Mouse (Mus musculus) retina, postnatal 1 day (tissue): ENCODE measurements around the gene Nrsn2.

Experiments
- DNase-seq: peaks from one replicate; pipeline ENCODE4 v3.0.0-alpha.2; 2012

Gene Nrsn2

DNA sequence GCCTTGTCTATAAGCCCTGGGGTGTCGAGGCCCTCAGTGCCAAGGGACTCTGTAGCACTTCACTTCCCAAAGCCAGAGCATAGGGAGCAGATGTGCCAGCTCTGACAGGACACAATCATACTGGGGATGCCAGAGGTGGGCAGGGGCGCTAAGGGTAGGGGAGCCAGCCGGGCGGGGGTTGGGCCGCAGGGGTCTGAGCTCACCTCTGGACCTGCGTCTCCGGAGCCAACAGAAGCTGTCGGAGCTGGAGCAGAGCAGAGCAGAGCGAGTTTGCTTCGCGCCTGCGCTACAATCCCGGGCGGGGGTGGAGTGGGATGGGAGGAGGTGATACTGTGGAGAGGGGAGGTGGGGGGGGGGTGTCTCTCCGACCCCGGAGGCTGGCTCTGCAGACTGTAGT is at the start of gene Nrsn2:
Gene Nrsn2, minus strand, starts transcription at position 294 of the 397 bp plus-strand sequence.
- peak; percentile 70 for DNase-seq

DNA sequence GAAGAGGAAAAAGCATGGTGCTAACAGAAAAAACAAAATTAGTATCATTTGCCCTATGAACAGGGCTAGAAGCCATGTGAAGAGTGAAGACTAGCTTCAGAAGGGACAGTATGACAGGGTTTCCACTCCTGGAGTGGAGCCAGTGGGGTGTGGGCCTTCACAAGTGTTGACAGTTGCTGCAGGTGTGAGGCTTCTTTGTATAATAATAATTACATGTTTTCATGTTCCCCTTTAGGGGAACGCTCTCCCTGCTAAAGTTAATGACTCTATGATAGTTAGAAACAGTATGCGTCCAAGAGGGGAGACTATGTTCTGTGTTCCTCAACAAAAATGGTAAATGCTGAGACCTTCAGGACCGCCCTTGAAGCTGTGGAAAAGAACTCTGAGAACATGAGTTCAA is 39.3 kb upstream of the Nrsn2 start:
- DNase-seq, result no peak

DNA sequence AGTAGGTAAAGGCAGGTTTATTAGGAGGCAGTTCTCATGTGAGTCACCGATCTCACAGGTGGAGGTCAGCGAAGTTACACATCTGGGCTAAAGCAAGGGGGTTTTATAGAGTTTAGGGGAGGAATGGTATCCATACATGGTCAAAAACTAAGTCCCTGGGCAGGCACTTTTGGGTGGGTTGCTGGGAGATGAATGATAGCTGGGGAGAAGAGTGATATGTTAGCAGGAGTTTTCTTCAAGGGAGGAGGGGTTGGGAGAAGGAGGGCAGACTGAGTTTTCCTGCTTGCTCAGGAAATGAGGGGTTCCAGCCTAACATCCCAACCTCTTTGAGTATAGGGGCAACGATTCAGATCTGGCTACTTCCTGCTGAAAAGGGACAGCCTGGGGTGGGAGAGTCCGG is 38.8 kb upstream of the Nrsn2 start, which contains the start of gene 6820408C15Rik:
Gene 6820408C15Rik, plus strand, starts transcription at position 301 of the 400 bp plus-strand sequence.
- DNase-seq, result no peak

DNA sequence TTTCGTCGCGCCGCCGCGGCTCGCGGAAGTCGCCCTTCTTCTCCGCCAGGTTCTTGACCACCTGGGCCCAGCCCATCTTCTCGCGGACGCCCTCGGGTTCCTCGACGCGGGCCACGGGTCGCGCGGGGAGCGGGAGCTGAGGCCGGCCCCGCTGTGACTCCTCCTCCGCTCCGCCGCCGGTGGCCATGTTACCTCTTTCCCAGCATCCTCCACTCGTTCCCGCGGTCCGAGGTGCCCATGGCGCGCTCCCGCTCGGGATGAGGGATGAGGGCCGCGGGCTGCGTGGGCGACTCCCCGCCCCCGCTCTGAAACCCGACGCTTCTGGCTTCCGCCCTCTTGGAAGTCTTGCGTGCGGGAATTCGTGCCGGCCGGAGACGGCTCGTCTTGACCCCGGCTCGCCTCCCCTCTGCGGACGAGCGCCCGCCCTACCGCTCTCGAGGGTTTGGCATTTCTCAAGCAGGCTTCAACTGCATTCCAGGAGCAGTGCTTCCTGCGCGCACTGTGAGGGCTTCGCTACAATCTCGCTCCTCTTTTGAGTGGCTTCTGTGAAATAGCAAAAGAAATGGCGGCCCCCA is 38.2 kb upstream of the Nrsn2 start, which contains the start of gene Zcchc3:
Gene Zcchc3, minus strand, starts transcription at position 437 of the 575 bp plus-strand sequence.
- peak; percentile 95 for DNase-seq

DNA sequence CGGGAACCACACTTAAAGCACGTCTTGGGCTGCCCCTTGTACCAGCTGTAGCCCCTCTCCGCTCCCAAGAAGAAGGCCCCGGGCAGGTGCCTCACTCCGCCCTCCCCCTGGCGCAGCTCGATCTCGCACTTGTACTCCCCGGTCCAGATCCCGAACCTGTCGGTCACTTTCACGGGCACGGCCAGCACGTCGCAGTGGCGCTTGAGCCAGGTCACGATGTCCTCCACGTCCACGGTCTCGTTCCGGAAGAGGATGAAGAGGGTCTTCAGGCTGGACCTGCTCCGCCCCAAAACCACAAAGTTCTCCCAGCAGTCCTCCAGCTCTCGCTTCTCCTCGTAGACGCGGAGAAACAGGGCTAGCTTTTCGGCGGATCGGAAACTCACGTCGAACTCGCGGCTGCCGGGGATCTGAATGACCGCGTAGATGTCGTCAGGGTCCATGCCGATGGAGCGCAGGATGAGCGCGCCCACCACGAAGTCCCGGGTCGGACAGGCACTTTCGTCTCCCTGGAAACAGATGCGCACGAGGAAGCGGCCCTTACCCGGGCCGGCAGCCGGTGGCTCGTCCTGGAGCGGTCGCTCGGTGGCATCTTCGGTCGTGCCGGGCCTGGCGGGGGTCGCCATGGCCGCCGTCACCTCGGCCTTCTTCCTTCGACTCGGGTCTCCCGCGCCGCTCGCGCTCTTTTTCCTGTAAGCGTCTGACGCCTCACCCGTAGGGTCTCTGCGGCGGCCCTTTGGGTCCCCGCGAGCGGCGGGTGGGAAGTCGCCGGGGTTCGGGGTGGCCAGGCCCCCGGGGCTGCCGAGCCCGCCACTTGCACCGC is 37.5 kb upstream of the Nrsn2 start:
- peak; percentile 59 for DNase-seq

DNA sequence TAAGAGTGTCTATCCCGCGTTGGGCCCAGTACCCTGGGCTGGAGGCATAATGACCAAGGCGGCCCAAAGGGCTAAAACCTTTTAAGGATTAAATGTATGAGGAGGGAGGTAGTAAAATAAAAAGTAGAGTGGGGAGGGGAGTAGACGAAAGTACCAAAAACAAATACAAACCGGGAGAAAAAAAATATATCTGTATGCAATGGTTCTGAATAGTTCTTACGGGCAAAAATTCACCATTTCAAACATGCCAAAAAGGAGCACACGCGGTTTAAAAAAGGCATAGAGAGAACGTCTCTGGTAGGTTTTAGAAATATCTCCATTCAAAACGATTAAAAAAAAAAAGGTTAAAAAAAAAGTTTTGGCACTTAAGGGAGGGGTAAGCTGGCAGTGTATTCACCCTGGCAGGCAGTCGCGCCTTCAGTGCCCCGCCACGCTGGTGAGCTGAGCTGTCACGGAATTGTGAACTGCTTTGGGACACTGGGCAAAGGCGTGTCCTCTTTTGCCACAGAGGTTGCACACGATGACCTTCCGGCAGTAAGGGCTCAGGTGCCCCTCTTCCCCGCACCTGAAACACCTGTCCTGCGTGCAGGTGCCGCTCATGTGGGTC is 36.8 kb upstream of the Nrsn2 start:
- no peak for DNase-seq

DNA sequence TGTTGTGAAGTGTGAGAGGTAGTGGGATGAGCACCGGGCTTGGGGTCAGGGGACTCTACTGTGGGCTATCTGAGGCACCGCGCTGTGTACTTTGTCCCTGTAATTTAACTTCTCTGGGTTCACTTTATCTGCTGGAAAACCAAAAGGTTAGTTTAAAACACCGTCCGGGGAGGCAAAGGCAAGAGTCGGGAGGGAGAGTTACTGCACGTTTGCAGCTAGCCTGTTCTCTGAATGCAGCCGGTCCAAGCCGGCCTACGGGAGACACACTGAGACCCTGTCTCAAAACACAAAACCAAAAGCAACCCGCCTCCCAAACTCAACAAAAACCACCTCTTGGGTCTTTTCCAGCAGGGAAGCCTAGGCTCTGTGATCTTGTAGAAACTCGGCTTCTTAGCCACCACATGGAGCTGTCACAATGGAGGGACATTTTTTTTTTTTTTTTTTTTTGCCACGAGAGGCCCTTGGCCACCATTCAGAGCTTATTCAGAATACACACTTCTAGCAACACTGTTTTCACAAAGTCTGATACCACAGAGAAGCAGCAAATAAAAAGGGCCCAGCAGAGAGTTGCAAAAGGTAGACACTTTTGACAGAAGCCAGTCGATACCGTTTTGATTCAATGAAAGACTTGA is 36.2 kb upstream of the Nrsn2 start:
- no peak for DNase-seq

DNA sequence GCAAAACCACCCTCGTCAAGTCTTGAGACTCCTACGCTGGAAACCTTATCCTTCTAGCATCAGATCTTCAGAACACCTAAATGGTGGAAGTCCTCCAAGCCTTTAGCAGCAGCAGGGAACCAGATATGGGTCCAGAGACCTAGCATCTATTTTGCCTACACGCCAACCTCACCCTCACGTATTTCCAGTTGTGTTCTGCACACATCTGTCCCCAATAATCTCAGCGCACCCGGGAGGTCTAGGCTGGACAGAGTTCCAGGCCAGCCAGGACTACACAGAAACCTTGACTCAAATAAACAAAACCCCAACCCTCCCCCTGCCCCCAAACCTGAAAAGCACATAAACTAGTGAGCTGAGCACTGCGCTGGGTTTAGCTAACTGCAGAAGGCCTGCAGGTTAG is 35.0 kb upstream of the Nrsn2 start:
- no peak for DNase-seq

DNA sequence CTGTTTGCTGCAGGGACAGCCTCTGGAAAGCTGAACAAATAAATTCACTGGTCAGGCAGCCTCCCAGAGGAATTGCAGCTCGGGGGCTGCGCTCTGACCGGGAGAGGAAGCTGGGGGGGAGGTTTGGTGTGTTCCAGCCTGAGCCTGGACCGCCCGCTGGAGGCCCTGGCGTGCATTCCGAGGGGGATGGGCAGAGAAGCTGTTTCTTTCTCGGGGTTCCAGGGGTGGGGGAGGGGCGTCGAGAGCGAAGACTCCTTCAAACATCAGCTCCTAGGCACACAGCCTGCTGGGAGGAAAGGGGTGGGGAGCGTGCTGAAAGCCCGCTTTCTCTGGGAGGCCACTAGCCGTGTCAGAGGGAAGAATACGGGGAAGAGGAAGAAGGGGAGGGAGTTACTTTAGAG is 34.5 kb upstream of the Nrsn2 start:
- DNase-seq, result peak; percentile 88

DNA sequence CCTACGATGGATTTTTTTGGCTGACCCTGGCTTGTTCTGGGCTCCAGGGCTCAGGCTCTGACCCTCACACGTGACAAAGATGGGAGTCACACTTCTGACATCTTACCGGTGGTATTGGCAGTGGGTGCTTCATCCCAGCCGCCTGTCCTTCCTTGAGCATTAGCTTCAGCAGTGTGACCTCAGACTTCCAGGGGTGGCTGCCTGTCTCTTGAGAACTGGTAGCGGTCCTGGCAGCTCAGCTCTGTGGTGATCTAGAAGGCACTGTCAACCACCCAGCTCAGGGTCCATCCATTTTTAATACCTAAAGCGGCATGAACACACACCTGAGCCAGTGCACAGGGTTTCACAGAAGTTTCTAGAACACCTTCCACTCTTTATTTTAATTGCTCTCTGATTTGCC is 33.3 kb upstream of the Nrsn2 start:
- no peak for DNase-seq

DNA sequence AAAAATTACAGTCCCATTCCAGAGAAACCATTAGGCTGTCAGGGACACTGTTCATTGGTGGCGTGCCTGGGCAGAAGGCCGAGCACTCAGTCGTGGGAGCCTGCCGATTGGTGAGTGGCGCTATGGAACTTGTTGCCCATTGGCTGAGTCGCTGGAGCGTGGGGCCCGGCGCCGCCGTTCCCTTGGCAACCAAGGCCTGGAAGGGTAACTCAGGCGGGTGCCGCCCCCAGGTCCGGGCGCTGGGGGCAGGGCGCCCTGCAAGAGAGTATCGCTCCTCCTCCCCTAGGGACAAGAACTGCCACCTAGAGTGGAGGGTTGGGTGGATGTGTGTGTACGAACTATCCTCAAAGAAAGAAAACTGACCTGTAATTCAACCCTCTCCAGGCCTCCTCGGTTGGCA is 29.7 kb upstream of the Nrsn2 start:
- DNase-seq, result peak; percentile 98

DNA sequence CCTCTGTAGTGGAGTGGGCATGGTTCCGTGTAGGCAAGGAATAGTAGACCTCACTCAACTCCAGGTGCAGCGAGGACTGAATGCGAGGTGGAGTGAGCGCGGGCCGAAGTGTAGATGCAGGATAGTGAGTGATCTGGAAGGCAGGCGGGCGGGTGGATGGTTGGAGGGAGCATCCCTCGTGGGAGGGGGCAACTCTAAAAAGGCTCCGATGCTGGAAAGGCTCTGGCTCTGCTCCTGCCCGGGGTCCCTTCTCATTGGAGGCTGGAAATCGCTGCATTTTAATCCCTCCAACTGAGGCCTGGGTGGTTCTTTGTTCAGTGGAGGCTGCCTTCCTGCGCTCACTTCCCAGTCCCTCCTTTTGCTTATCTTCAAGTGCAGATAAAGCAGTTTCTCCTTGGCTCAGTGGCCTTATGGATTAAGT is 22.7 kb upstream of the Nrsn2 start:
- DNase-seq, result no peak

DNA sequence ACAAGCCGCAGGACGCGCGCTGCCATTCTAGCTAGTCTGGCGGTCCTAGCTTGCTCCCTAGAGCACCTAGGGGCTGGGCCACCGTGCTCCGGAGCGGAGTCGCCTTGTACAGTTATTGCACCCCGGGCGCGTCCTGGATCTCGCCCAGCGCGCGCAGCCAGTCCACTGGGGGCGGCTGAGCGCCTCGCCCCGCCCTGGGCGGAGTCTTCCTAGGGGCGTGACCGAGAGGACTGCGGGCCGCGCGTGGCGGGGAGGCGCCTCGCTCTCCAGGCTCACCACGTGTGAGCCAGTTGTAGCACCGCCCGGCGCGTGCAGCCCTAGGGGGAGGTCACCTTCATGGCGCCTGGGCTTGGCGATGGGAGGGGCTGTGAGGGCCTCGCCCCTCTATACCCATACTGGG is 22.3 kb upstream of the Nrsn2 start:
- DNase-seq, result peak; percentile 97

DNA sequence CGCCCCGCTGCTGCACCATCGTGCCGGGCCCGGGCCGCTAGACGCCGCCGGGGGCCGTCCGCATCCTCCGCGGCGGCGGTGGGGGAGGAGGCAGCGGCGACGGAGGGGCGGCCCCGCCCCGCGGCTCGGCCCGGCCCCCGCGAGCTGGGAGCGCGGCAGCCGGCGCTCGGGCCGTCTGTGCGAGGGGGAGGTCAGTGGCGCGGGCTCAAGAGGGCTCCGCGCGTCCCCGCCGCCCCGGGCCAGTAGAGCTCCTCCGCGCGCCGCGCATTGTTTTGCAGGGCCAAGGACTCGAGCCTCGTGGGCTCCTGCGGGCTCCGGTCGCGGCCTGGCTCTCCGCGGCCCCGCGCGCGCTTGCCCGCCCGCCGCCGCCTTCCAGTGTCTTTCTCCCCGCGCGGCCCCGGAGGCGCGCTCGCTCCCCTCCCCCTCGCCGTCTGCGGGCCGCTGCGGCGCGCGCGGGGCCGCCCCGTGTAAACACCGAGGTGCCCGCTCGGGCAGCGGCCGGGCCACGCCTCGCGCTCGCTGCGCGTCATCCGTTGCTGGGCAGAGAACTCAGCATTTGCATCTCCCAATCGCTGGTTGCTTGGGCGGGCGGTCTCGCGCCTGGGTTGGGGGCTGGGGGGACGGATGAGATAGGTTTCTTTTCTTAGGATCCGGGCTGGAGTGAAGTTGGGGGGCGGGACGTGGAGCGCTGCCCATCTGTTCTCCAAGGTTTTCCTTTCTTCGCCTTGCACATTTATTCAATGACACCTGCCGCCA is 21.4 kb upstream of the Nrsn2 start, which contains the start of gene Sox12:
Gene Sox12, minus strand, starts transcription at position 384 of the 756 bp plus-strand sequence.
- DNase-seq, result peak; percentile 95

DNA sequence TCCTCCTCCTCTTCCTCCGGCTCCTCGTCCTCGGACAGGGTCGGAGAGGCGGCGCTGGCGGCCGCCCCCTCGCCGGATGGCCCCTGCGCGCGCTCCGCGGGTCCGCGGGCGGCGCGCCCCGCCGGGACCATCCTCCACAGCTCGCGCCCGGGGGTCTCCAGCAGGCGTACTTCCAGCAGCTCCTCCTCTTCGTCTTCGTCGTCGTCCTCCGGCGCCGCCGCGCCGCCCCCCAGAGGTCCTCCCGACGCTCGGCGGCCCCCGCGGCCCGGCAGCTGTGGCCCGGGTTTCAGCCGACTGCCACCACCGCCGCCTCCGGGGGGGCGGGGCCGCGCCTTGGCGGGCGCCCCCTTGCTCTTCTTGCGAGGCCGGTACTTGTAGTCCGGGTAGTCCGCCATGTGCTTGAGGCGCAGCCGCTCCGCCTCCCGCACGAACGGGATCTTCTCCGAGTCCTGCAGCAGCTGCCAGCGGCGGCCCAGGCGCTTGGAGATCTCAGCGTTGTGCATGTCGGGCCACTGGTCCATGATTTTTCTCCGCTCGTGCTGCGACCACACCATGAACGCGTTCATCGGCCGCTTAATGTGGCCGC is 20.7 kb upstream of the Nrsn2 start:
- peak; percentile 91 for DNase-seq

DNA sequence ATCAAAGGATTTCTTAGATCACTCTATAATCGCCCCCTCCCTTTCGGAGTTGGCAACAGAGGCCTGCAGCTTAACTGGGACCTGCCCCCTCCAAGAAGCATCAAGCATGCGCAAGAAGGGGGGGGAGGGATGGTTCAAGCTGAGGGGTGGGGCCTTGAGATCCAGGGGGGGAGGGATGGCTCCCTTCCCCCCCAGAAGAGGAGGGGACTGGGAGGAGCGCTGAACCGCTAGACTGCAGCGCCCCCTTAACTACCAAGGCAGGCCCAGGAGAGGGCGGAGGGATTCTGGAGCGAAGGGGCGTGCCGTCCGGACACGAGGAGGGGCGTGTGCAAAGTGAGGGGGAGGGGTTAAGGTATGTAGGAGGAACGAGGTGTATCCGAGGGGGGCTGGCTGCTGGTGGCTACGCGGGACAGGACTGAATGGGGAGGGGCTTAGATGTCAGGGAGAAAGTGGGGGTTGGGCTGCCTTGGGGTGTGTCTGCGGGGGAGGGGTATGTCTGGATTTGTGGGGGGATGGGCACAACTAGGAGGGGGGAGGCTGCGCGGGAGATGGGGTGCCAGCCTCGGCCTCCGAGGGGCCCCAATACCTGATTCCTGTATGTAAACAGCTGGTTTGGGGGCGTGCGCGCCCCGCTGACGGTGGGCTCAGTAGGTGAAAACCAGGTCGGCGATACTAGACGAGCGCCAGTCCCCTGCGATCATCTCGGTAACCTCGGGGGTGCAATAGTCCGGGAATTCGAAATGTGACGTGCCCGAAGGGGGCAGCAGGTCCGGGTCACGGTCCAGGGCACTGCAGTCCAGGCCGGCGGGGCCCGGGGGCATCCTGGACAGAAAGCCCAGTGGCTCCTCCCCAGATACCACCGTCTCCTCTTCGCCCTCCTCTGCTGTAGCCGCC is 19.9 kb upstream of the Nrsn2 start:
- DNase-seq, result peak; percentile 97

DNA sequence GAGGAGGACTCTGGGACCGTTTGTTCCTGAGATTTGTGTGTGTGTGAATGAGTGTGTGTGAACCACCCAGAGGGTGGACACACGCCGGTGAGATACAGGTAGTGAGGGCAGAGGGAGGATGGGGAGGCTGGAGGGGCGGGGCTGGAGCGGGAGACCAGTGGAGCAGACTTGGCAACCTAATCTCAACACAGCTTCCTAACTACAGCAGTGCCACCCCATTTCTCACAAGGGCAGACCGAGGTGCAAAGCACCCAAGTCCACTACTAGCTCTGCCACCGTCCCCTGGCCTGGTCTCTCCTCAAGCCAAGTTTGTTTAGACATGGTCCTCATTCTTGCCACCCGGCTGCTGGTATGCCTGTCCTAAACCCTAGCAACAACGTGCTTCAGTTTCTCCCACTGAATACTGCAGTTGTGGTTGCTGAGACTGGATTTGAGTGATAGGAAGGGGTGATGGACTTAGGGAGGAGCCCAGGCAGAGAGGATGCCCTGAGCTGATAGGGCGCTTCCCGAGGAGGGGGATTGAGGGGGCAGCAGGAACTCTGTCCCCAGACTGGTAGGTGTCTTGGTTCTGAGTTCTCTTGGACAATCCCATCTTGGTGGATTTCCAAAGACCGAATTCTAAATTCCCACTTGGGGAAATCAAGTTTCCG is 19.0 kb upstream of the Nrsn2 start:
- DNase-seq, result no peak

DNA sequence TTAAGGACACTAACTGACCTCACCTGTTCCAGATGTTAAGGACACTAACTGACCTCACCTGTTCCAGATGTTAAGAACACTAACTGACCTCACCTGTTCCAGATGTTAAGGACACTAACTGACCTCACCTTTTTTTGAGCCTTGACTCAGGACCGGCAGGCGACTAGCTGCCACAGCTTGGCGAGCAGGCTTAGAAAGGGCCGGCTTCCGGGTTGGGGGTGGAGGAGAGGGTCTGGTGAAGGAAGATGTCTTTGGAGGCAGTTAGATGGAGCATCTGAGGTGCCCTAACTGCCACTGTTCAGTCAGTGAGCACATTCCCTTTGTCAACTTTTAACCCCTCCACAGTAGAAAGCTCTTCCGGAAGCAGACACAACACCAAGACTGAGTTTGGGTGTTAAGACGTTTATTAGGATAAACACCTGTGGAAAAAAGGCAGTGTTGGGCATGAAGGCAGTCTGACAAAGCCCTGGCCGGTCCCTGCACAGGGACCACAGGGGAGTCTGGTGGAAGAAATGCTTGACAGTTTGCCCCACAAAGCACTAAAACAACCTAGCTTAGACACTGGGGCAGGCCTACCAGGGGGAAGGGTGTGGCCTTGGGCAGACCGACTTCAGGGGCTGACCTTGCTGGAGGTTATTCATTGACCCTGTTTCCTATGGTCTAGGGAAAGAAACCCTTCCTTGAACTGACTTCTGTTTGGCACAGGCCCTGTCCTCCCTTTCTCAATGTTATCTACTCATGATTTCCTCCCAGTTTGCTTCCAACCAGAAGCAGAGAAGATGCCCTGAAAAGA is 17.0 kb upstream of the Nrsn2 start:
- no peak for DNase-seq

DNA sequence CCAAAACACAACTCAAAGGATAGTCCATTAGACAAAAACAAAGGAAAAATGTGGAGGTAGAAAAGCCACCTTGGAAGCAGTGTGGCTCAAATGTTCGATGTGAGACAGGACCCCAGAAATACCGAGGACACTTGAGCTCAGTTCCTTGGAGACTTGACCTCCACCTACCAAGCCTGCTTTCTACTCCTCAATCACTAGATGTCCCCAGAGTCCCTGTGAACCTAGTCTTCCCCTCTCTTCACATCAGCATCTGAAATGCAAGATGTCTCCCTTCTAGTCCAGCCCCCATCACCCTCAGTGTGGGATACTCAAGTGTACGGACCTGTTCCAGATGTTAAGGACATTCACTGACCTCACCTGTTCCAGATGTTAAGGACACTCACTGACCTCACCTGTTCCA is 16.3 kb upstream of the Nrsn2 start:
- DNase-seq, result peak; percentile 89

DNA sequence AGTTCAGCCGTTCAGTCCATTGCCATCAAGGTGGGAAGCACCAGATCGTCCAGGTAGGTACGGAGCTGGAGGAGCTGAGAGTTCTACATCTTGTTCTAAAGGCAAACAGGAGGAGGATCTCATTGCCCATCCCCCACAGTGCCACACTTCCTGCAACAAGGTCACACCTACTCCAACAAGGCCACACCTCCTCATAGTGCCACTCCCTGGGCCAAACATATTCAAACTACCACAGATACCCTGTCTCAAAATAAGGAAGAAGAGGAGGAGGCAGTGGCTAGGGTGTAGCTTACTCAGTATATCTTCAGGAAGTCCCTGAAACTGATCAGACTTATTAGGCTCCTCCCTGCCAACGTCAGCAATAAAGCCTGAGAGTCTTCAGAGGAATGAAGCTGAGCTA is 7.8 kb upstream of the Nrsn2 start:
- no peak for DNase-seq
